Mouse (Mus musculus) retina, adult 2 months (tissue): Measurements from ENCODE around the gene Abhd16a.

Experiments
- DNase-seq: peaks from one replicate; pipeline ENCODE4 v3.0.0-alpha.2; 2012; ENCODE audit warnings: low read depth, low spot score

The Abhd16a gene

GRCm38 (mm10) chr17:35088825-35089644, at the start of gene Abhd16a:
Gene Abhd16a, plus strand, starts transcription at chr17:35089263.
- DNase-seq: peak; percentile 86

DNA sequence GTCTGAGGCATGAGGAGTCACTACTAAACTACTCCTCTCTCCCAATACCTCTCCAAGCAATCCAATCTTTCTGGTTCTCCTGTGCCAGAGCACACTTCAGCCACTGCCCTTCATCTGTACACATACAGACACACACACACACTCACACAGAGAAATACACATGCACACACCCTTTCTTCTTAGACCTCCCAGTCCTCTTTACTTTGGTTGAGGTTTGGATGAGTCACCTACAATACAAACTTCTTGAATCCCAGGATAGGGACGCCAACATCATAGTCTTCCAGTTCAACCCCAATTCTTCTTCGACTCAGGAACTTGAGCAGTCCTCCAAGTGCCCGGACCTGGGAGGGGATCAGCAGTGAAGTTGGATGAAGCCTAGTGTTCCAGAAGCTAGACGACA, 45.3 kb upstream of the Abhd16a start:
- DNase-seq: no peak

DNA sequence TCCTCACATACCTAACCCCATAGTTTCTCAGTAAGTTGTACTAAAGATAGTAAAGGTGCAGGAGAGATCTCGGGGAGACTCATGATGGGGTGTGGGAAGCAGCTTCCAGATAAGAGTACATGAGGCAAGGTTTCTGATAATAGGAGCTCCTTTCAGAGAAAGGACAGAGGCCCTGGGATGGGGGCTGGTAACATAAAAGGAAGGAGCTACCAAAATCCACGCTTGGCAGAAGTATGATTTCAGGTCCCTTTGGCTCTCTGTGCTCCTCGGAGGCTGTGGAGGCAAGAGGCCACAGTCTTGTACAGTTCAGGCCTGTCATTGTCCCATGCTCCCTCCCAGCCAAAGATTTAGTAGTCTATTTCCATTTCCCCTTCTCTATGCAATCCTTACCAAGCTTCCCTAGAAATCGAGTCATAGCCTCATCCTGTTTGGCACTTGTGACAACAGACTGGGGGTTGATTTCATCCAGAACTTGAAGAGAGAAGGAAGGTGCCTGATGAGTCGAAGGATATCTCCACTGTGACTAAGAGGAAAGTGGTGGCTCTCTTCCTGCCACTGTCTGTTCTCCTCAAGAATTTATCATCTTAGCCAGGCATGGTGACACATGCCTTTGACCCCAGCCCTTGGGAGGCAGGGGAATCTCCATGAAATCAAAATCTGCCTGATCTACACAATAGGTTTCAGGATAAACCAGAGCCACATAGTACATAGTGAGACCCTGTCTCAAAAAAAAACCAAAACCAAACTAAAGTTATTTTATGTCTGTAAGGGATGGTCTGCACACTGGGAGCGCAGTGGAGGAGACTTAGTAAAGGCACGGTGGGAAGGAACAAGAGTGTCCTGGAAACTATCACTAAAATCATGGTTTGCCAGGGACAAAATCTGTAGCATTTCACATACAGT, 43.9 kb upstream of the Abhd16a start:
- DNase-seq: no peak

GRCm38 (mm10) chr17:35045807-35046680, 43.0 kb upstream of the Abhd16a start:
- DNase-seq: no peak

GRCm38 (mm10) chr17:35046681-35047455, 42.2 kb upstream of the Abhd16a start, which contains the start of gene Msh5:
Gene Msh5, minus strand, starts transcription at chr17:35046745.
- DNase-seq: peak; percentile 85

DNA sequence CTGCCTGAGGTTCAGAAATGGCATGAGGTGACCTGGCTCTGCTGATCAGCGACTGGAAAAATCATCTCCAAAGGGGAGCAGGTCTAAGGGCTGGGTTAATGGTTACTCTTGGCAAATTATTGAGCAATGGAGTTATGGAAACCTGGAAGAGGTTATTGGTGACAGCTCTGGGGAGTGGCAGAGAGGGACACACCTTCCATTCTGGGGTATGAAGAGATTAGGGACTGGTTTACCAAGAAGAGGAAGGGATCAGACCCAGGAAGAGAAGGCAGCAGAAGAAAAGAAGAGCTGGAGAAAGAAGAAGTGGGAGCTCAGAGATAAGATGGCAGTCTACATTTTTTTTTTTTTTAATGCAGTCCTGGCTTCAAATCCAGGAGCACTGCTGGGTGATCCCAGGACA, 41.4 kb upstream of the Abhd16a start:
- DNase-seq: no peak

GRCm38 (mm10) chr17:35048149-35048931, 40.7 kb upstream of the Abhd16a start:
- DNase-seq: no peak

GRCm38 (mm10) chr17:35048932-35049440, 40.1 kb upstream of the Abhd16a start:
- no peak for DNase-seq

DNA sequence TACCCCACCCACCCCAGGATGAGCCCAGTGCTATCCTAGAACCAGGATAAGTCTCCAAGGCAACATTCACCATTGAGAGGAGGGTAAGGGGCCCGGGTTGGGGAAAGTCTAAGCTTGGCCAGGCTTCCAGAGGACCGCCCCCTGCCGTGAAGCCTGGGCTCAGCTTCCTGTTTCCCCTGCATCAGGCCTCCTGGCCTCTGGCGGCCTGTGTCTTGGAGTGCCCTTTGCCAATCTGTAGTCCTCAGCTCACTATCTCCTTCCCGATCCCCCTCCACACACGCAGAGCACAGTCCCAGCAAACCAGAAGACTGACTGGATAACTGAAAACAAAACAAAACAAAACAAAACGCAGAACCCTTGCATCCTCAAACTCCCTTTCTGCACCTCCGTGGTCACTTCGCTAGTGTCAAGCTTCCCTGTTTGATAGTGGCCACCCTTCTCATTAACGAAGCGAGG, 39.5 kb upstream of the Abhd16a start, which contains the start of gene Clic1:
Gene Clic1, plus strand, starts transcription at position 406 of the 456 bp plus-strand sequence.
- no peak for DNase-seq

GRCm38 (mm10) chr17:35050126-35050750, 38.8 kb upstream of the Abhd16a start:
- no peak for DNase-seq

GRCm38 (mm10) chr17:35051156-35052086, 37.6 kb upstream of the Abhd16a start:
- DNase-seq: no peak

DNA sequence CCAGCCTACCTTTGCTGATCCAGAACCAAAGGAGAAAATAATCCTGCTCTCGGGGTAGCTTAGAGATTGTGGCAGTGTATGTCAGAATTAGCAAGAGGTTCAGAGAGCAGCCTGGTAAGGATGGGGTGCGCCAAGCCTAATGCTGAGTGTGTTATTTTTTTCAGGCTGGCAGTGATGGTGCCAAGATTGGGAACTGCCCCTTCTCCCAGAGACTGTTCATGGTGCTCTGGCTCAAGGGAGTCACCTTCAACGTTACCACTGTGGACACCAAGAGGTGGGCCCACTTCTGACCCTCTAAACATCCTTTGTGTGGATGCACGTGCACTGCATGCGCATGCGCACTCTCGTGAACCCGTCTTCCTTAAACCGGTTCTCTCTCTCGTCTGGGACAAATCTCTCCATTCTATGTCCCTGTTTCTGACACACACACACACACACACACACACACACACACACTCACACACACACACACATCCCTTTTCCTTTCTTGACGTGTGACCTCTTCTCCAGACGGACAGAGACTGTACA, 36.7 kb upstream of the Abhd16a start:
- DNase-seq: no peak

- DNase-seq: no peak
Measured at GRCm38 (mm10) chr17:35055691-35056495, 33.2 kb upstream of the Abhd16a start.

- DNase-seq: no peak
Measured at GRCm38 (mm10) chr17:35057090-35057489, 32.0 kb upstream of the Abhd16a start.

DNA sequence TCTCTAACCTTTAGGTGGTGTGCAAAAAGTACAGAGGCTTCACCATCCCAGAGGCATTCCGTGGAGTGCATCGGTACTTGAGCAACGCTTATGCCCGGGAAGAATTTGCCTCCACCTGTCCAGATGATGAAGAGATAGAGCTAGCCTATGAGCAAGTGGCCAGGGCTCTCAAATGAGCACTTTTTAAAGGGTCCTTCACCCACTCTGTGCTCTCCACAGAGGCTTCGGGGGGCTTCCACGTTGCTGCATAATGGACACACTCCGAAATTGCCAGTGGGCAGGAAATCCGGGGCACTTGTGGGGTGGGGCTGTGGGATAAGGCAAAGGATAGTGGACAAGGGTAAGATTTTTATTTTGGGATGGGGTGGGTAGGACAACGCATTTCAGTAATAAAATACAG, 30.7 kb upstream of the Abhd16a start:
- no peak for DNase-seq
